Mouse (Mus musculus): ENCODE data around the gene Syn2.

The Syn2 gene

GRCm38 (mm10) chr6:115291823-115292222, 157.1 kb downstream of the Syn2 start:
- DNase-seq (ENCODE audit: low spot score in 2 of 2), result no peak

GRCm38 (mm10) chr6:115292621-115293020, 157.9 kb downstream of the Syn2 start:
- no peak for DNase-seq (ENCODE audit: low spot score in 2 of 2)

- DNase-seq (ENCODE audit: low spot score in 2 of 2), result no peak
Observed at GRCm38 (mm10) chr6:115293877-115294276, 159.2 kb downstream of the Syn2 start.

GRCm38 (mm10) chr6:115307134-115307533, 172.4 kb downstream of the Syn2 start:
- no peak for DNase-seq (ENCODE audit: low spot score in 2 of 2)

- no peak for DNase-seq (ENCODE audit: low spot score in 2 of 2)
Observed at GRCm38 (mm10) chr6:115312780-115313179, 178.1 kb downstream of the Syn2 start.

- no peak for DNase-seq (ENCODE audit: low spot score in 2 of 2)
Observed at GRCm38 (mm10) chr6:115313235-115313738, 178.6 kb downstream of the Syn2 start.

- no peak for DNase-seq (ENCODE audit: low spot score in 2 of 2)
Observed at GRCm38 (mm10) chr6:115313910-115314309, 179.2 kb downstream of the Syn2 start.

- DNase-seq (ENCODE audit: low spot score in 2 of 2), result no peak
Observed at GRCm38 (mm10) chr6:115315770-115316169, 181.1 kb downstream of the Syn2 start.

GRCm38 (mm10) chr6:115316811-115317221, 182.1 kb downstream of the Syn2 start:
- no peak for DNase-seq (ENCODE audit: low spot score in 2 of 2)

- no peak for DNase-seq (ENCODE audit: low spot score in 2 of 2)
Observed at GRCm38 (mm10) chr6:115318811-115319210, 184.1 kb downstream of the Syn2 start.

GRCm38 (mm10) chr6:115319686-115320085, 185.0 kb downstream of the Syn2 start:
- no peak for DNase-seq (ENCODE audit: low spot score in 2 of 2)

- DNase-seq (ENCODE audit: low spot score in 2 of 2), result no peak
Observed at GRCm38 (mm10) chr6:115320927-115321714, 186.4 kb downstream of the Syn2 start.

- no peak for DNase-seq (ENCODE audit: low spot score in 2 of 2)
Observed at GRCm38 (mm10) chr6:115321883-115322351, 187.2 kb downstream of the Syn2 start.

- DNase-seq (ENCODE audit: low spot score in 2 of 2), result no peak
Observed at GRCm38 (mm10) chr6:115322956-115323355, 188.3 kb downstream of the Syn2 start.

GRCm38 (mm10) chr6:115330964-115331363, 196.3 kb downstream of the Syn2 start:
- no peak for DNase-seq (ENCODE audit: low spot score in 2 of 2)

All from natural killer cell, adult 2 months (primary cell).